Mouse (Mus musculus) MEL (cell line): ENCODE data around the gene Arpc5. TPM values are rescaled to one million over a fixed set of nuclear protein-coding genes. Genes with fewer than 3 reads are reported as not detected.

Experiments
- DNase-seq: peaks from one replicate; pipeline ENCODE4 v3.0.0; 2011; ENCODE audit warnings: low read depth, low spot score
- H3K27ac ChIP-seq: 2 replicates; pipeline ENCODE4 v1.5.1; 2012; ENCODE audit warnings: low read depth, mild to moderate bottlenecking, control low read depth, low read length, moderate library complexity; ENCODE audit not compliant: control insufficient read depth
- H3K27me3 ChIP-seq, 2 experiments: fragments of 150-350 bp in 1 of 2; sonication (generic) in 1 of 2; 2 replicates each; pipeline ENCODE4 v1.6.1; 2012; ENCODE audit warnings: low read length in 2 of 2, mild to moderate bottlenecking in 2 of 2, improper control_type of control experiment in 1 of 2, moderate library complexity in 1 of 2; ENCODE audit not compliant: insufficient read depth in 2 of 2, control insufficient read depth in 1 of 2
- H3K36me3 ChIP-seq, 2 experiments: 2 replicates each; pipeline ENCODE4 v1.6.1; 2012 to 2014; ENCODE audit warnings: low read length in 2 of 2, improper control_type of control experiment in 1 of 2, inconsistent platforms in 1 of 2, mild to moderate bottlenecking in 1 of 2; ENCODE audit not compliant: insufficient read depth in 2 of 2, control insufficient read depth in 1 of 2
- H3K4me1 ChIP-seq, 2 experiments: fragments of 150-350 bp in 1 of 2; sonication (generic) in 1 of 2; 2 replicates each; pipeline ENCODE4 v1.6.1; 2012; ENCODE audit warnings: low read length in 2 of 2, improper control_type of control experiment in 1 of 2, mild to moderate bottlenecking in 1 of 2; ENCODE audit not compliant: insufficient read depth in 2 of 2, control insufficient read depth in 1 of 2
- H3K4me3 ChIP-seq, 2 experiments: fragments of 150-350 bp in 1 of 2; sonication (generic) in 1 of 2; 2 replicates each; pipeline ENCODE4 v1.5.1; 2012; ENCODE audit warnings: low read depth in 2 of 2, low read length in 2 of 2, mild to moderate bottlenecking in 2 of 2, moderate library complexity in 2 of 2, control low read depth in 1 of 2, improper control_type of control experiment in 1 of 2; ENCODE audit not compliant: control insufficient read depth in 1 of 2, insufficient read depth in 1 of 2
- H3K79me2 ChIP-seq: 2 replicates; pipeline ENCODE4 v1.6.1; 2012; ENCODE audit warnings: mild to moderate bottlenecking, low read length, moderate library complexity; ENCODE audit not compliant: control insufficient read depth, poor library complexity, insufficient read depth
- H3K9ac ChIP-seq: 2 replicates; pipeline ENCODE4 v1.6.1; 2012; ENCODE audit warnings: low read depth, mild to moderate bottlenecking, control low read depth, low read length, moderate library complexity; ENCODE audit not compliant: control insufficient read depth, poor library complexity, severe bottlenecking
- H3K9me3 ChIP-seq: fragments of 150-350 bp; sonication (generic); replicated peaks from 2 replicates; pipeline ENCODE4 v1.6.1; 2012; ENCODE audit warnings: mild to moderate bottlenecking, low read length, improper control_type of control experiment, moderate library complexity; ENCODE audit not compliant: insufficient read depth
- CTCF ChIP-seq, 3 experiments: IDR thresholded peaks in 2 of 3; conservative IDR thresholded peaks in 1 of 3; 2 replicates each; pipeline ENCODE4 v1.5.1; 2011 to 2012; ENCODE audit warnings: low read length in 3 of 3, low read depth in 2 of 3, mild to moderate bottlenecking in 2 of 3, improper control_type of control experiment in 1 of 3, inconsistent platforms in 1 of 3, mixed read lengths in 1 of 3, moderate library complexity in 1 of 3; ENCODE audit not compliant: control insufficient read depth in 1 of 3, insufficient read depth in 1 of 3, poor library complexity in 1 of 3, severe bottlenecking in 1 of 3
- E2F4 ChIP-seq: IDR thresholded peaks from 2 replicates; pipeline ENCODE4 v1.6.1; 2011; ENCODE audit warnings: low read depth, low read length, improper control_type of control experiment, borderline replicate concordance
- EP300 ChIP-seq, 2 experiments: IDR thresholded peaks; 2 replicates each; pipeline ENCODE4 v1.6.1; 2011; ENCODE audit warnings: improper control_type of control experiment in 2 of 2, low read length in 2 of 2, low read depth in 1 of 2, mild to moderate bottlenecking in 1 of 2
- GATA1 ChIP-seq: IDR thresholded peaks from 2 replicates; pipeline ENCODE4 v1.6.1; 2011; ENCODE audit warnings: low read depth, low read length, improper control_type of control experiment
- JUND ChIP-seq: IDR thresholded peaks from 2 replicates; pipeline ENCODE4 v1.6.1; 2011; ENCODE audit warnings: low read depth, mild to moderate bottlenecking, improper control_type of control experiment, low read length
- KAT2A ChIP-seq: conservative IDR thresholded peaks from 2 replicates; pipeline ENCODE4 v1.6.1; 2012; ENCODE audit warnings: low read depth, low read length, improper control_type of control experiment, inconsistent platforms
- MAX ChIP-seq: IDR thresholded peaks from 2 replicates; pipeline ENCODE4 v1.6.1; 2011; ENCODE audit warnings: low read length, improper control_type of control experiment
- MAZ ChIP-seq: IDR thresholded peaks from 2 replicates; pipeline ENCODE4 v1.6.1; 2012; ENCODE audit warnings: low read depth, mild to moderate bottlenecking, inconsistent platforms, low read length, improper control_type of control experiment
- MEF2A ChIP-seq: IDR thresholded peaks from 2 replicates; pipeline ENCODE4 v1.6.1; 2014; ENCODE audit warnings: low read depth, mild to moderate bottlenecking, inconsistent platforms, low read length, improper control_type of control experiment; ENCODE audit not compliant: poor library complexity, insufficient replicate concordance, severe bottlenecking; ENCODE audit errors: extremely low read depth
- MYB ChIP-seq: IDR thresholded peaks from 2 replicates; pipeline ENCODE4 v1.6.1; 2011; ENCODE audit warnings: mild to moderate bottlenecking, low read depth, low read length, improper control_type of control experiment
- MYC ChIP-seq: IDR thresholded peaks from 2 replicates; pipeline ENCODE4 v1.6.1; 2011; ENCODE audit warnings: low read depth, mild to moderate bottlenecking, low read length, improper control_type of control experiment, moderate library complexity
- NELFE ChIP-seq: IDR thresholded peaks from 2 replicates; pipeline ENCODE4 v1.6.1; 2011; ENCODE audit warnings: low read depth, low read length, improper control_type of control experiment
- NRF1 ChIP-seq: IDR thresholded peaks from 2 replicates; pipeline ENCODE4 v1.6.1; 2014; ENCODE audit warnings: low read depth, mild to moderate bottlenecking, inconsistent platforms, low read length, improper control_type of control experiment, moderate library complexity; ENCODE audit not compliant: poor library complexity, insufficient read depth, severe bottlenecking
- POLR2AphosphoS5 ChIP-seq: IDR thresholded peaks from 2 replicates; pipeline ENCODE4 v1.6.1; 2012; ENCODE audit warnings: low read depth, borderline replicate concordance, mild to moderate bottlenecking, inconsistent platforms, low read length, moderate library complexity, mixed read lengths
- TAL1 ChIP-seq: IDR thresholded peaks from 2 replicates; pipeline ENCODE4 v1.6.1; 2012; ENCODE audit warnings: mild to moderate bottlenecking, inconsistent platforms, low read length, moderate library complexity, mixed read lengths
- TBP ChIP-seq: IDR thresholded peaks from 2 replicates; pipeline ENCODE4 v1.8.0; 2011; ENCODE audit warnings: low read depth, low read length, improper control_type of control experiment
- USF2 ChIP-seq, 2 experiments: IDR thresholded peaks; 2 replicates each; pipeline ENCODE4 v1.6.1; 2011 to 2012; ENCODE audit warnings: improper control_type of control experiment in 2 of 2, low read length in 2 of 2, borderline replicate concordance in 1 of 2, inconsistent platforms in 1 of 2, low read depth in 1 of 2, mild to moderate bottlenecking in 1 of 2; ENCODE audit not compliant: insufficient read depth in 1 of 2
- ZKSCAN1 ChIP-seq: IDR thresholded peaks from 2 replicates; pipeline ENCODE4 v1.6.1; 2012; ENCODE audit warnings: low read depth, mild to moderate bottlenecking, inconsistent platforms, low read length, improper control_type of control experiment, moderate library complexity
- ZMIZ1 ChIP-seq: IDR thresholded peaks from 2 replicates; pipeline ENCODE4 v1.6.1; 2012; ENCODE audit warnings: low read depth, mild to moderate bottlenecking, inconsistent platforms, low read length, improper control_type of control experiment, moderate library complexity
- ZNF384 ChIP-seq: IDR thresholded peaks from 2 replicates; pipeline ENCODE4 v1.6.1; 2012; ENCODE audit warnings: low read depth, mild to moderate bottlenecking, inconsistent platforms, low read length, improper control_type of control experiment
- polyA plus RNA-seq, 2 experiments: library from polyadenylated mRNA; stranded (reverse) in 1 of 2; unstranded in 1 of 2; fragments of >175 nt in 1 of 2; fragments of >200 nt in 1 of 2; gene quantifications; 2 replicates each; pipeline versions ENCODE4 v1.2.1 to v1.2.4; 2012; ENCODE audit warnings: low replicate concordance in 2 of 2, low read depth in 1 of 2; ENCODE audit not compliant: insufficient read length in 2 of 2, insufficient read depth in 1 of 2, missing spikeins in 1 of 2
- total RNA-seq: library from RNA; depleted of rRNA; stranded (reverse); fragments of 300-350 nt; gene quantifications from 2 replicates; pipeline ENCODE4 v1.2.3, GENCODE M21; 2012

Gene Arpc5
- total and polyA plus RNA-seq, 3 experiments, result 119 to 145 TPM; not detected in 1

DNA sequence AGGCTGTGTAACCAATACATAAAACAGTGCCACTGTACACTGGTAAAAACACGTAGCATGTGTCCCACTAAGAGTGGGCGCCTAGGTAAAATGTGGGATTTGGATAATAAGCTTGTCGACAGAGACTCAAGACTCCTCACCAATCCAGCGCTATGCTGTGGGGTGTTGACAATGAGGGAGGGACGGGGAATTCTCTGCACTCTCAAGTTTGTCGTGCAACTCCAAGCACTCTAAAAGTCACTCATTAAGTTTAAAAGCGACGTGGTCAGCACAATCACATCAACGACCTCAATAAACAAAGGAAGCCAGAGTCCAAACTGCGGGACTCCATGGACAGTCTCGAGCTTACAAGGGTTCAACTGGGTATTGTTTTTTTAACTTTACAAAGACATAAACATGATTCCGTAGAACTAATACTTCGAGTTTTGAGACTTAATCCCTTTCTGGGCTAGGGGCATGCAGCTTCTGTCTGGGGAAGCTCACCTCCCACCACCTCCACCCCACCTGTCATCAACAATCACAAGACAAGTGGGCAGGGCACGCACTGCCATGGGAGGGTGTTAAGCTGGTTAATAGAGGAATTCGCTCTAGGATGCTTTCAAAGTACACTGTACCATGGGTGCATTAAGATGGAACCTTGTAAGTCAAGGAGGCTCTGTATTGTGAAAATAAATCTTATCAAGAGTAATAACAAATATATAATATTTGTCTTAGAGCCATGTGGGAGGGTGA, 23.1 kb upstream of the Arpc5 start:
- H3K79me2 ChIP-seq, result no peaks in the 10 kb centered on the region
- H3K9ac ChIP-seq, result no peak overlapping the region
- H3K27me3 ChIP-seq, result peaks cover 3 to 16% of the 10 kb centered on the region in 2 experiments
- H3K9me3 ChIP-seq, result no peaks in the 10 kb centered on the region
- TF ChIP-seq JUND (no peak), MYB (no peak), CTCF (IDR thresholded peaks at IDR 0.05 in 2 of 3, conservative IDR thresholded peaks at IDR 0.05 in 1 of 3; ENCODE audit: control insufficient read depth in 1 of 3, insufficient read depth in 1 of 3, low read depth in 2 of 3, low read length in 3 of 3, poor library complexity in 1 of 3, severe bottlenecking in 1 of 3) (no peak), GATA1 (no peak), MYC (no peak), EP300 (IDR thresholded peaks at IDR 0.05; ENCODE audit: low read depth in 1 of 2, low read length in 2 of 2) (no peak), E2F4 (no peak), ZMIZ1 (no peak), MEF2A (no peak), ZNF384 (no peak), NELFE (no peak), TBP (no peak), ZKSCAN1 (no peak), TAL1 (no peak), KAT2A (no peak), MAX (no peak), USF2 (IDR thresholded peaks at IDR 0.05; ENCODE audit: borderline replicate concordance in 1 of 2, insufficient read depth in 1 of 2, low read depth in 1 of 2, low read length in 2 of 2) (no peak), NRF1 (no peak), MAZ (no peak), POLR2AphosphoS5 (no peak)
- TF ChIP-seq, all 39 proteins: peak for 0
- no peak for DNase-seq
- Histone ChIP-seq H3K4me3 (no peak overlapping the region), H3K4me1 (no peaks in the 10 kb centered on the region), H3K27ac (no peak overlapping the region), H3K36me3 (no peaks in the 10 kb centered on the region)
